In the genomic region with DNA sequence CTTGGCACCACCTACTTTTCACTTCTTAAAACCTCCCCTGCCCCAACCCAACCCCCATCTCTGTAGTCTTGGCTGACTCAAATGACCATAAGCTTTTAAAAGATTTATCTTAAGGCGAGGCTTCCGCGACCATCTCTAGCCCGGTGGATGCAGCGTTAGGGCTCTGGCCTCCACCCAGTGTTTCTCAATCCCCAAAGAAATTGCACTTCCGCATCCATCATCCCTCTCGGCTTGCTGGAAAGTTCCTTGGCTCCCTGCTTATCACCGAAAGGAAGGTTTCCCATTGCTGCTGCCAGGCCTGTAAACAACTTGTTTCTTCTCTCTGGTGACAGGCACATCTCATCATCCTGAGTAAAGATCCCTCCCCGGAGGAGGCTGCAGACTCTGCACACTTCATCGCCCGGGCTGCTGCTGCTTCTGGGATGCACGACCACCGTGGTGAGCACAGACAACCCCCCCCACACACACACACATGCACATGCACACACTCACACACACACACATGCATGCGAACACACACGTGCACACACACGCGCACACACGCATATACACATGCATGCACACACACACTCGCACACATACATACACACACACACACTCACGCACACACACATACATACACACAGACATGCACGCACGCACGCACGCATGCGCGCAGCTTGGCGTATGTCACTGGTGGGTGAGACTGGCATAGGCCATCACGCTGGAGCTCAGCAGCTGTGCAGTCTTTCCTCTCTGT, we compare ENCODE assay signal across 20 mouse cellular contexts. TPM values are rescaled to one million over a fixed set of nuclear protein-coding genes. Genes with fewer than 3 reads are reported as not detected.
A peak's percentile ranks its signal among the peaks of the same experiment; 100 is the strongest.
DNase-seq lines count a peak whose midpoint lies in the region; ATAC-seq and TF ChIP-seq lines count a peak whose summit lies in the region.
"Had no signal": no experiment of that assay in that cellular context is flagged by ENCODE, and none has a peak within 500 bp of the region (broad histone marks: within the 10 kb centered on the region; RNA-seq: fewer than 3 reads in every experiment).

No protein-coding gene starts in this region.

- H3K4me1 ChIP-seq in lung, adult 2 months (ENCODE audit: control insufficient read depth, insufficient read depth, low read length) = peaks cover 3% of the 10 kb centered on the region
- peaks cover 10% of the 10 kb centered on the region for H3K4me1 ChIP-seq in lung, embryonic 16.5 days (replicated peaks; ENCODE audit: control insufficient read depth, insufficient read depth, low read length)
- peaks cover 8% of the 10 kb centered on the region; the same call in 1 of the 2 replicates for H3K4me1 ChIP-seq in hindbrain, embryonic 12.5 days

- peak; percentile 29; the same call in 1 of the 2 replicates for ATAC-seq in lung, embryonic 16.5 days (ENCODE audit: low read depth)
- no peak for ATAC-seq in hindbrain, embryonic 12.5 days (ENCODE audit: low FRiP score)
- ATAC-seq: forebrain, postnatal 0 days; liver, postnatal 0 days; Patski had no signal

- H3ac ChIP-seq in myocyte (ENCODE audit: control insufficient read depth, insufficient read length) = no peak overlapping the region

- no peak overlapping the region for H3K4me3 ChIP-seq in lung, adult 2 months (replicated peaks; ENCODE audit: extremely low read depth, low read depth, low read length)
- H3K4me3 ChIP-seq in lung, embryonic 16.5 days (ENCODE audit: low read length) = no peak overlapping the region
- H3K4me3 ChIP-seq in myocyte = no peak overlapping the region
- no peak overlapping the region for H3K4me3 ChIP-seq in hindbrain, embryonic 12.5 days
- H3K4me3 ChIP-seq: forebrain, embryonic 10.5 days; limb, embryonic 15.5 days; midbrain, embryonic 10.5 days had no signal

- WGBS in lung, adult 2 months = 70% methylated on average over 28 of the region's 28 CpGs
- 78% methylated on average over 28 of the region's 28 CpGs for WGBS in lung, embryonic 16.5 days
- WGBS in hindbrain, embryonic 12.5 days = 93% methylated on average over 28 of the region's 28 CpGs

- no peak overlapping the region for H3K27ac ChIP-seq in lung, embryonic 16.5 days (ENCODE audit: low read length)
- H3K27ac ChIP-seq in hindbrain, embryonic 12.5 days = no peak overlapping the region
- H3K27ac ChIP-seq: forebrain, embryonic 10.5 days; limb, embryonic 15.5 days; midbrain, embryonic 10.5 days; stomach, postnatal 0 days had no signal

- no peak overlapping the region for H3K4me2 ChIP-seq in lung, embryonic 16.5 days (ENCODE audit: low read depth, low read length)
- H3K4me2 ChIP-seq in myocyte (ENCODE audit: low read depth) = no peak overlapping the region
- no peak overlapping the region for H3K4me2 ChIP-seq in hindbrain, embryonic 12.5 days (replicated peaks)
- H3K4me2 ChIP-seq: limb, embryonic 15.5 days had no signal

- H3K79me2 ChIP-seq in myocyte (ENCODE audit: control insufficient read depth, insufficient read depth) = no peaks in the 10 kb centered on the region

- no peaks in the 10 kb centered on the region for H3K27me3 ChIP-seq in lung, embryonic 16.5 days (ENCODE audit: control insufficient read depth, insufficient read depth, low read depth, low read length)
- H3K27me3 ChIP-seq in myocyte (ENCODE audit: control insufficient read depth, insufficient read depth, insufficient read length) = no peaks in the 10 kb centered on the region
- H3K27me3 ChIP-seq in hindbrain, embryonic 12.5 days = no peaks in the 10 kb centered on the region
- H3K27me3 ChIP-seq: limb, embryonic 15.5 days; Patski had no signal

- no peak for TF ChIP-seq CTCF in lung, adult 2 months (IDR thresholded peaks at IDR 0.05; ENCODE audit: insufficient read depth, low read length)

- no peak overlapping the region for H3K9ac ChIP-seq in lung, embryonic 16.5 days (ENCODE audit: low read length)
- no peak overlapping the region for H3K9ac ChIP-seq in hindbrain, embryonic 12.5 days
- H3K9ac ChIP-seq: forebrain, postnatal 0 days; limb, embryonic 15.5 days; liver, postnatal 0 days had no signal

- no peaks in the 10 kb centered on the region for H3K9me3 ChIP-seq in lung, embryonic 16.5 days (ENCODE audit: control insufficient read depth, low read length)
- no peaks in the 10 kb centered on the region for H3K9me3 ChIP-seq in hindbrain, embryonic 12.5 days (replicated peaks)
- H3K9me3 ChIP-seq: forebrain, embryonic 10.5 days; limb, embryonic 15.5 days; midbrain, embryonic 10.5 days had no signal

- H3K36me3 ChIP-seq in lung, embryonic 16.5 days (ENCODE audit: control insufficient read depth, insufficient read depth, low read length) = no peaks in the 10 kb centered on the region
- no peaks in the 10 kb centered on the region for H3K36me3 ChIP-seq in myocyte (ENCODE audit: control insufficient read depth, insufficient read depth)
- peaks cover 8% of the 10 kb centered on the region; the same call in 1 of the 2 replicates for H3K36me3 ChIP-seq in hindbrain, embryonic 12.5 days

- TF ChIP-seq POLR2A in lung, adult 2 months (IDR thresholded peaks at IDR 0.05; ENCODE audit: borderline replicate concordance, extremely low read depth, low read depth, low read length) = no peak
- TF ChIP-seq POLR2A in myocyte (IDR thresholded peaks at IDR 0.05; ENCODE audit: insufficient read length, low read depth) = peak; percentile 28

- peak; percentile 40 for DNase-seq in adrenal gland, adult 2 months
- DNase-seq in adrenal gland, adult 18-20 months (ENCODE audit: low spot score in 2 of 2) = no peak
- peak; percentile 75 to 82 for DNase-seq in lung, adult 18-20 months
- DNase-seq in lung, adult 2 months = no peak
- DNase-seq in spleen, adult 12 weeks (ENCODE audit: low spot score) = no peak
- DNase-seq: cerebellum, adult 18-20 months; forebrain, postnatal 0 days; kidney, adult 2 months; kidney, postnatal 10 days; liver, postnatal 0 days; retina, postnatal 1 day; right cerebral cortex, postnatal 4 days had no signal

TF ChIP-seq in myocyte, 11 proteins besides CTCF, POLR2A, EP300 and RAD21:
- TF ChIP-seq REST (IDR thresholded peaks at IDR 0.05; ENCODE audit: insufficient read depth, insufficient read length) (no peak), TCF12 (IDR thresholded peaks at IDR 0.05; ENCODE audit: insufficient read depth, poor library complexity, severe bottlenecking) (no peak), TCF3 (IDR thresholded peaks at IDR 0.05; ENCODE audit: insufficient read length, low read depth) (no peak), MYOG (IDR thresholded peaks at IDR 0.05; ENCODE audit: control insufficient read depth in 1 of 3, insufficient read depth in 1 of 3, insufficient read length in 2 of 3, low read depth in 2 of 3) (peak in 1 of 3 experiments; percentile 9), E2F4 (IDR thresholded peaks at IDR 0.05; ENCODE audit: insufficient read depth) (no peak), SRF (IDR thresholded peaks at IDR 0.05; ENCODE audit: control insufficient read depth, insufficient read length, low read depth) (no peak), MYOD1 (IDR thresholded peaks at IDR 0.05; ENCODE audit: control insufficient read depth in 1 of 3, insufficient read length in 2 of 3, low read depth in 2 of 3) (no peak), POLR2AphosphoS2 (IDR thresholded peaks at IDR 0.05; ENCODE audit: insufficient read length, low read depth) (peak; percentile 63), MAX (IDR thresholded peaks at IDR 0.05; ENCODE audit: low read depth) (no peak)

RNA-seq across cellular contexts. Expression of a gene that starts 50.9 kb away (rescaled TPM):
- 10 to 100 TPM; 26.8 to 30.1 TPM for total RNA-seq in adrenal gland, adult 2 months (2021)
- polyA plus RNA-seq in adrenal gland, adult 2 months (2012; rRNA removed) = 4.9 and 5.1 TPM in 2 replicates
- 10 to 100 TPM; 19.2 to 24.1 TPM for total RNA-seq in adrenal gland, adult 18-20 months (2021)
- polyA plus RNA-seq in lung, adult 2 months (2012; rRNA removed) = 4.6 and 10.0 TPM in 2 replicates
- polyA plus RNA-seq in lung, embryonic 16.5 days (2015; fragmentation: Nextera tagmentation; extraction: Ambion mirVana) = 27.1 and 29.8 TPM in 2 replicates
- polyA plus RNA-seq in myocyte (2012; fragmentation: generic; extraction: Trizol) = 14.2 TPM
- 31.6 and 33.1 TPM in 2 replicates for polyA plus RNA-seq in hindbrain, embryonic 12.5 days (2016; fragmentation: Nextera tagmentation; extraction: Ambion mirVana)

RNA-seq across cellular contexts. Expression of a gene that starts 53.0 kb away (rescaled TPM):
- total RNA-seq in adrenal gland, adult 2 months (2021) = 10 to 100 TPM; 19.4 to 24.7 TPM
- polyA plus RNA-seq in adrenal gland, adult 2 months (2012; rRNA removed) = 18.6 and 24.1 TPM in 2 replicates
- 10 to 100 TPM; 19.5 to 20.1 TPM for total RNA-seq in adrenal gland, adult 18-20 months (2021)
- polyA plus RNA-seq in lung, adult 2 months (2012; rRNA removed) = 18.9 and 25.4 TPM in 2 replicates
- polyA plus RNA-seq in lung, embryonic 16.5 days (2015; fragmentation: Nextera tagmentation; extraction: Ambion mirVana) = 13.5 and 16.9 TPM in 2 replicates
- 24.2 TPM for polyA plus RNA-seq in myocyte (2012; fragmentation: generic; extraction: Trizol)
- polyA plus RNA-seq in hindbrain, embryonic 12.5 days (2016; fragmentation: Nextera tagmentation; extraction: Ambion mirVana) = 31.3 and 33.8 TPM in 2 replicates

Comparison
In these comparisons a context has a peak if more than half of its experiments do, and no peak if none do; other contexts are left out.
1. DNase-seq: peak in adrenal gland, adult 2 months (single experiment) and lung, adult 18-20 months (2 of 2); none in adrenal gland, adult 18-20 months (0 of 2), lung, adult 2 months (single experiment) and spleen, adult 12 weeks (single experiment).